Mouse (Mus musculus): ENCODE data around the gene Gjb2.
A peak's percentile ranks its signal among the peaks of the same experiment; 100 is the strongest.

Gjb2 gene

DNA sequence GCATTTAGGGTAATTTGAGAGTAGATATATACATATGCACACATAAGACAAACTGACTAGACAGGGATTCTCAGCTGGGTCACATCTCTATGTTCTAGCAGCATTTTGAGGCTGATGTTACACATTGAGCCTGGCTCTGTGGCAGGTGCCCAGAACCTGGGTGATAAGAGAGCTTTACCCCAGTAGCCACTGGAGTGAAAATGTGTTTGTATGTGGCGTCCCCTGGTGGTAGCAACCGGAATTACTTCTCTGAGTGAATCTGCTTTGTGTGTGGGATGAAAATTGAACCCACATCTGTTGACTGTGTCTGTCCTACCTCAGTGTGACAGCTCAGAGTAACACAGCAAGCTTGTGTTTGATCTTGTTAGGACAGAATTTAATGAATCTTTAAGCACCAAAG, 34.6 kb downstream of the Gjb2 start:
- DNase-seq (ENCODE audit: low spot score in 2 of 2), result peak in 1 of 2 experiments; percentile 11

DNA sequence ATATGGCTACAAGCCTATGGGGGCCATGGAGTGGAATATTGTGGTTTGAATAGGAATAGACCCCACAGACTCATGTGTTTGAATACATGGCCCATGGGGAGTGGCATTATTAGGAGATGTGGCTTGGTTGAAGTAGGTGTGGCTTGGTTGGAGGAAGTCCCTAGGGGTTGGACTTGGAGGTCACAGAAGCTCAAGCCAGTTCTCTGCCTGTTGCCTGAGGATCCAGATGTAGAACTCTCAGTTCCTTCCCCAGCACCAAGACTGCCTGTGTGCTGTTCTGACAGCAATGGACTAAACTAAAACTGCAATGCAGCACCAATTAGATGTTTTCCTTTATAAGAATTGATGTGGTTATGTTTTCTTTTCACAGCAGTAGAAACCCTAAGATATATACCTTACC, 38.4 kb downstream of the Gjb2 start:
- no peak for DNase-seq (ENCODE audit: low spot score in 2 of 2)

DNA sequence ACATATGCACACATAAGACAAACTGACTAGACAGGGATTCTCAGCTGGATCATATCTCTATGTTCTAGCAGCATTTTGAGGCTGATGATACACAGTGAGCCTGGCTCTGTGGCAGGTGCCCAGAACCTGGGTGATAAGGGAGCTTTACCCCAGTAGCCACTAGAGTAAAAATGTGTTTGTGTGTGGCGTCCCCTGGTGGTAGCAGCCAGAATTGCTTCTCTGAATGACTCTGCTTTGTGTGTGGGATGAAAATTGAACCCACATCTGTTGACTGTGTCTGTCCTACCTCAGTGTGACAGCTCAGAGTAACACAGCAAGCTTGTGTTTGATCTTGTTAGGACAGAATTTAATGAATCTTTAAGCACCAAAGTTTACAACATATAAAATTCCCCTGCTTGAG, 44.5 kb downstream of the Gjb2 start:
- peak; percentile 64 to 69 for DNase-seq (ENCODE audit: low spot score in 2 of 2)

DNA sequence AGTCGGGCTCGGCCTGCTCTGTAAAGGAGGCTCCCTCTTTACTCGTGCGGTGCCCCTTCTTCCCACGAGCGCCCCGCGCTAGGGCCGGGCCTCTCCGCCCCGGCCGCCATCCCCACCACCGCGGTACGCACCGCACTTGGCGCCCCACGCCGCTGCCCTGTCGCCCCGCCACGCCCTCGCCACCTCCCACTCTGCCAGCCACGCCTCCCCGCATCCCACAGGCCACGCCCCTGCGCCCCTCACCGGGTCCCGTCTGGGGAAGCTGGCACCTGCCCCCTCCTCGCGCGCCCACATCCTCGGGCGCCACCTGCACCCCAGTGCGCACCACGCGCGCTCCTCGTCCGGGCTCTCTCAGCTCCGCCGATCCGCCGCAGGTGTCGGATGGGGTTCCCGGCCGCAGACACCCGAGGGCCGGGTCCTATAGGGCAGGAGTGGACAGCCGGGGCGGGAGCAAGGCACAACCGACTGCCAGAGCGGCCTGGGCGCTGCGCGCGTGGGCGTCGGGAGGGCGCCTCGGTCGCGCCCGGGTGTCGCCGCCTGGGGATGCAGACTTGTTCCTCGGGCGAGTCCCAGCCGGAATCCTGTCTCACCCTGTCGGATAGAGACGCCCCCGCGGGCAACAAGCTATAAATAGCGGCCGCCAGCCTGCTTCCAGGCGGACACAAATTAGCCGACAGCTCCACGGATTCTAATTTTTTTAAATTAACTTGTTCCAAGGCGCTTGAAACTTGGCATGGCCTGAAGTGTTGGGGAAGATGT, 46.8 kb downstream of the Gjb2 start, which contains the start of gene Gja3:
Gja3 (minus strand) TSS at position 538 of the 759 bp plus-strand sequence.
- no peak for DNase-seq (ENCODE audit: low spot score in 2 of 2)

DNA sequence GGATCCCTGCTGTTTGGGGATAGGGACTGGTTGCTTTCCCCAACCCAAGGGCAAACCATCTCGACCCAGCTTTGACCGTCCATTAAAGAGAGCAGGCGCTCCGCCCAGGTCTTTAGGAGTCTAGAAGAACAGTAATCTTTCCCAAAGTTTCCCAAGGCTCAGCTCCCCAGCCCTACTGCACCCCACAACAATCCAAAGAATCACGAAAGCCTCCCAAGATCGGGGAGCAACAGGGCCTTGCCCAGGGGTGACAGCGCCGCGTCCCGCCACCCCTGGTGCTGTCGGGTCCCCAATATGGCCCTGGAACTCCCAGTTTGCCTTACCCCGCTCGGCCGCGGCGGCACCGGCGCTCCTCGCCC, 47.3 kb downstream of the Gjb2 start:
- no peak for DNase-seq (ENCODE audit: low spot score in 2 of 2)

DNA sequence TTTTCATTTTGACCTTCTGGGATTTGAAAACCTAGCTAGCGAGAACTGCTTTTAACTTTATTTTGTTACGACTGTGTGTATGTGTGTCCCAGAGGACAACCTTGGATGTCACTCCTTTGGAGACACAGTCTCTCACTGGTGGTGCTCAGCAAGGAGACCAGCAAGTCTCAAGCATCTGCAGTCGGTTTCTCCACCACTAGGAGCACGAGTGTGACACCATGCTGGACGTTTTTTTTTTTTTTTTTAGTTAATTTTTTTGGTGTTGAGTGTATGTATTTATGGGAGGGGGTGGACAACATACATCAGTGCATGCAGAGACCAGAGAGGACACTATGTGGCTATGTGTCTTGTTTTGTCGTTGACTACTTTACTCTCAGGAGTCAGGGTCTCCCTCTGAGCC, 51.8 kb downstream of the Gjb2 start:
- no peak for DNase-seq (ENCODE audit: low spot score in 2 of 2)

Measured in frontal cortex, postnatal 25 days (tissue).